Mouse (Mus musculus): Measurements from ENCODE around the gene Ints13. TPM values are rescaled to one million over a fixed set of nuclear protein-coding genes. Genes with fewer than 3 reads are reported as not detected.
A peak's percentile ranks its signal among the peaks of the same experiment; 100 is the strongest.
"Not testable (repeated sequence)": the region's sequence is repeated elsewhere in the genome, so short reads cannot be mapped to it uniquely, and the experiment has no call there.

Ints13 gene
- polyA plus RNA-seq, 1 experiment from 2014 or later, result 79.3 TPM

- Histone ChIP-seq H3K9ac (ENCODE audit: low read length) (no peak overlapping the region), H3K36me3 (ENCODE audit: control insufficient read depth, insufficient read depth, low read length) (peaks cover 9% of the 10 kb centered on the region; the same call in 1 of the 2 replicates), H3K27me3 (ENCODE audit: control insufficient read depth, insufficient read depth, low read length) (no peaks in the 10 kb centered on the region), H3K4me3 (ENCODE audit: low read depth, low read length) (no peak overlapping the region), H3K9me3 (ENCODE audit: control insufficient read depth, low read length) (no peaks in the 10 kb centered on the region), H3K4me1 (ENCODE audit: control insufficient read depth, insufficient read depth, low read length) (no peaks in the 10 kb centered on the region), H3K27ac (ENCODE audit: low read depth, low read length) (no peak overlapping the region), H3K4me2 (ENCODE audit: low read depth) (no peak overlapping the region)
- DNase-seq (ENCODE audit: low spot score), result no peak
- ATAC-seq (ENCODE audit: insufficient read depth, low FRiP score, low TSS enrichment), result no peak
- WGBS, result 87% methylated on average over 4 of the region's 4 CpGs
These were observed 25.0 kb upstream of the Ints13 start for GRCm38 (mm10) chr6:146602601-146603000.

- H3K27me3 ChIP-seq (ENCODE audit: control insufficient read depth, insufficient read depth, low read length), result no peaks in the 10 kb centered on the region
- H3K36me3 ChIP-seq (ENCODE audit: control insufficient read depth, insufficient read depth, low read length), result peaks cover 6% of the 10 kb centered on the region
- H3K4me3 ChIP-seq (ENCODE audit: low read depth, low read length), result no peak overlapping the region
- no peak overlapping the region for H3K4me2 ChIP-seq (ENCODE audit: low read depth)
- no peak for DNase-seq (ENCODE audit: low spot score)
- H3K9me3 ChIP-seq (ENCODE audit: control insufficient read depth, low read length), result no peaks in the 10 kb centered on the region
- H3K4me1 ChIP-seq (ENCODE audit: control insufficient read depth, insufficient read depth, low read length), result no peaks in the 10 kb centered on the region
- H3K27ac ChIP-seq (ENCODE audit: low read depth, low read length), result no peak overlapping the region
- ATAC-seq (ENCODE audit: insufficient read depth, low FRiP score, low TSS enrichment), result no peak
- WGBS, result 94% methylated on average over 5 of the region's 5 CpGs
- H3K9ac ChIP-seq (ENCODE audit: low read length), result no peak overlapping the region
These were observed 7.5 kb upstream of the Ints13 start for GRCm38 (mm10) chr6:146585134-146585533.

- no peak overlapping the region for H3K9ac ChIP-seq (ENCODE audit: low read length)
- no peaks in the 10 kb centered on the region; the same call in 1 of the 2 replicates for H3K36me3 ChIP-seq (ENCODE audit: control insufficient read depth, insufficient read depth, low read length)
- DNase-seq (ENCODE audit: low spot score), result no peak
- H3K27me3 ChIP-seq (ENCODE audit: control insufficient read depth, insufficient read depth, low read length), result no peaks in the 10 kb centered on the region
- H3K4me2 ChIP-seq (ENCODE audit: low read depth), result no peak overlapping the region
- no peaks in the 10 kb centered on the region for H3K9me3 ChIP-seq (ENCODE audit: control insufficient read depth, low read length)
- no peak overlapping the region for H3K4me3 ChIP-seq (ENCODE audit: low read depth, low read length)
- 75% methylated on average over 2 of the region's 2 CpGs for WGBS
- H3K27ac ChIP-seq (ENCODE audit: low read depth, low read length), result no peak overlapping the region
- H3K4me1 ChIP-seq (ENCODE audit: control insufficient read depth, insufficient read depth, low read length), result peaks cover 3% of the 10 kb centered on the region
- ATAC-seq (ENCODE audit: insufficient read depth, low FRiP score, low TSS enrichment), result no peak
These were observed 5.9 kb upstream of the Ints13 start for GRCm38 (mm10) chr6:146583366-146584046.

- Histone ChIP-seq H3K27me3 (ENCODE audit: control insufficient read depth, insufficient read depth, low read length) (no peaks in the 10 kb centered on the region), H3K4me3 (ENCODE audit: low read depth, low read length) (no peak overlapping the region), H3K9ac (ENCODE audit: low read length) (no peak overlapping the region), H3K36me3 (ENCODE audit: control insufficient read depth, insufficient read depth, low read length) (no peaks in the 10 kb centered on the region), H3K4me1 (ENCODE audit: control insufficient read depth, insufficient read depth, low read length) (peaks cover 3% of the 10 kb centered on the region), H3K27ac (ENCODE audit: low read depth, low read length) (no peak overlapping the region), H3K4me2 (ENCODE audit: low read depth) (no peak overlapping the region), H3K9me3 (ENCODE audit: control insufficient read depth, low read length) (no peaks in the 10 kb centered on the region)
- WGBS, result 57% methylated on average over 2 of the region's 2 CpGs
- no peak for DNase-seq (ENCODE audit: low spot score)
- ATAC-seq (ENCODE audit: insufficient read depth, low FRiP score, low TSS enrichment), result no peak
These were observed 2.8 kb upstream of the Ints13 start for GRCm38 (mm10) chr6:146580381-146580926.

GRCm38 (mm10) chr6:146578586-146578985, 951 bp upstream of the Ints13 start:
- H3K9me3 ChIP-seq (ENCODE audit: control insufficient read depth, low read length), result no peaks in the 10 kb centered on the region
- peak overlapping the region; percentile 96 for H3K4me3 ChIP-seq (ENCODE audit: low read depth, low read length)
- H3K36me3 ChIP-seq (ENCODE audit: control insufficient read depth, insufficient read depth, low read length), result no peaks in the 10 kb centered on the region
- ATAC-seq (ENCODE audit: insufficient read depth, low FRiP score, low TSS enrichment) (no peak), DNase-seq (ENCODE audit: low spot score) (peak; percentile 13)
- WGBS, result 17% methylated on average over 7 of the region's 7 CpGs
- peak overlapping the region; percentile 85 for H3K9ac ChIP-seq (ENCODE audit: low read length)
- H3K27me3 ChIP-seq (ENCODE audit: control insufficient read depth, insufficient read depth, low read length), result no peaks in the 10 kb centered on the region
- H3K4me2 ChIP-seq (ENCODE audit: low read depth), result peak overlapping the region; percentile 61
- peak overlapping the region; percentile 93; the same call in 1 of the 2 replicates for H3K27ac ChIP-seq (ENCODE audit: low read depth, low read length)
- peaks cover 3% of the 10 kb centered on the region for H3K4me1 ChIP-seq (ENCODE audit: control insufficient read depth, insufficient read depth, low read length)

GRCm38 (mm10) chr6:146578111-146578531, 486 bp upstream of the Ints13 start:
- H3K27ac ChIP-seq (ENCODE audit: low read depth, low read length), result peak overlapping the region; percentile 93
- H3K4me3 ChIP-seq (ENCODE audit: low read depth, low read length), result peak overlapping the region; percentile 96
- peak overlapping the region; percentile 85 for H3K9ac ChIP-seq (ENCODE audit: low read length)
- H3K36me3 ChIP-seq (ENCODE audit: control insufficient read depth, insufficient read depth, low read length), result no peaks in the 10 kb centered on the region
- H3K4me1 ChIP-seq (ENCODE audit: control insufficient read depth, insufficient read depth, low read length), result peaks cover 3% of the 10 kb centered on the region
- H3K9me3 ChIP-seq (ENCODE audit: control insufficient read depth, low read length), result no peaks in the 10 kb centered on the region
- DNase-seq (ENCODE audit: low spot score) (no peak), ATAC-seq (ENCODE audit: insufficient read depth, low FRiP score, low TSS enrichment) (no peak; the same call in 1 of the 2 replicates)
- no peaks in the 10 kb centered on the region for H3K27me3 ChIP-seq (ENCODE audit: control insufficient read depth, insufficient read depth, low read length)
- H3K4me2 ChIP-seq (ENCODE audit: low read depth), result peak overlapping the region; percentile 61
- under 1% methylated on average over 22 of the region's 22 CpGs for WGBS

- peak within 1 kb of the TSS; percentile 96 for H3K4me3 ChIP-seq (ENCODE audit: low read depth, low read length)
- WGBS, result 1% methylated on average over 13 of the region's 13 CpGs
- peak within 1 kb of the TSS; percentile 61 for H3K4me2 ChIP-seq (ENCODE audit: low read depth)
- H3K36me3 ChIP-seq (ENCODE audit: control insufficient read depth, insufficient read depth, low read length), result no peaks in the 10 kb centered on the region
- ATAC-seq (ENCODE audit: insufficient read depth, low FRiP score, low TSS enrichment), result no peak; the same call in 1 of the 2 replicates
- peak within 1 kb of the TSS; percentile 93 for H3K27ac ChIP-seq (ENCODE audit: low read depth, low read length)
- H3K4me1 ChIP-seq (ENCODE audit: control insufficient read depth, insufficient read depth, low read length), result peaks cover 6% of the 10 kb centered on the region
- H3K9ac ChIP-seq (ENCODE audit: low read length), result peak within 1 kb of the TSS; percentile 85
- no peak for DNase-seq (ENCODE audit: low spot score)
- H3K27me3 ChIP-seq (ENCODE audit: control insufficient read depth, insufficient read depth, low read length), result no peaks in the 10 kb centered on the region
- H3K9me3 ChIP-seq (ENCODE audit: control insufficient read depth, low read length), result no peaks in the 10 kb centered on the region
These were observed 732 bp downstream of the Ints13 start, which contains the start of gene Fgfr1op2 for GRCm38 (mm10) chr6:146576903-146577302. Gene Fgfr1op2, plus strand, starts transcription at chr6:146577203.

- DNase-seq (ENCODE audit: low spot score) (no peak), ATAC-seq (ENCODE audit: insufficient read depth, low FRiP score, low TSS enrichment) (no peak)
- no peaks in the 10 kb centered on the region for H3K27me3 ChIP-seq (ENCODE audit: control insufficient read depth, insufficient read depth, low read length)
- no peak overlapping the region for H3K9ac ChIP-seq (ENCODE audit: low read length)
- peaks cover 3% of the 10 kb centered on the region; the same call in 1 of the 2 replicates for H3K4me1 ChIP-seq (ENCODE audit: control insufficient read depth, insufficient read depth, low read length)
- no peaks in the 10 kb centered on the region for H3K36me3 ChIP-seq (ENCODE audit: control insufficient read depth, insufficient read depth, low read length)
- H3K9me3 ChIP-seq (ENCODE audit: control insufficient read depth, low read length), result no peaks in the 10 kb centered on the region
- H3K4me2 ChIP-seq (ENCODE audit: low read depth), result no peak overlapping the region
- H3K4me3 ChIP-seq (ENCODE audit: low read depth, low read length), result no peak overlapping the region
- no peak overlapping the region for H3K27ac ChIP-seq (ENCODE audit: low read depth, low read length)
These were observed 5.6 kb downstream of the Ints13 start for GRCm38 (mm10) chr6:146572073-146572472.

GRCm38 (mm10) chr6:146562461-146562860, 15.2 kb downstream of the Ints13 start:
- WGBS, result 87% methylated on average over 1 of the region's 1 CpGs
- H3K9me3 ChIP-seq (ENCODE audit: control insufficient read depth, low read length); H3K27ac ChIP-seq (ENCODE audit: low read depth, low read length); H3K9ac ChIP-seq (ENCODE audit: low read length); DNase-seq (ENCODE audit: low spot score); ATAC-seq (ENCODE audit: insufficient read depth, low FRiP score, low TSS enrichment); H3K36me3 ChIP-seq (ENCODE audit: control insufficient read depth, insufficient read depth, low read length); H3K4me2 ChIP-seq (ENCODE audit: low read depth); H3K27me3 ChIP-seq (ENCODE audit: control insufficient read depth, insufficient read depth, low read length); H3K4me3 ChIP-seq (ENCODE audit: low read depth, low read length); H3K4me1 ChIP-seq (ENCODE audit: control insufficient read depth, insufficient read depth, low read length): not testable (repeated sequence)

Data from neural tube, embryonic 11.5 days (tissue).